In the genomic region with DNA sequence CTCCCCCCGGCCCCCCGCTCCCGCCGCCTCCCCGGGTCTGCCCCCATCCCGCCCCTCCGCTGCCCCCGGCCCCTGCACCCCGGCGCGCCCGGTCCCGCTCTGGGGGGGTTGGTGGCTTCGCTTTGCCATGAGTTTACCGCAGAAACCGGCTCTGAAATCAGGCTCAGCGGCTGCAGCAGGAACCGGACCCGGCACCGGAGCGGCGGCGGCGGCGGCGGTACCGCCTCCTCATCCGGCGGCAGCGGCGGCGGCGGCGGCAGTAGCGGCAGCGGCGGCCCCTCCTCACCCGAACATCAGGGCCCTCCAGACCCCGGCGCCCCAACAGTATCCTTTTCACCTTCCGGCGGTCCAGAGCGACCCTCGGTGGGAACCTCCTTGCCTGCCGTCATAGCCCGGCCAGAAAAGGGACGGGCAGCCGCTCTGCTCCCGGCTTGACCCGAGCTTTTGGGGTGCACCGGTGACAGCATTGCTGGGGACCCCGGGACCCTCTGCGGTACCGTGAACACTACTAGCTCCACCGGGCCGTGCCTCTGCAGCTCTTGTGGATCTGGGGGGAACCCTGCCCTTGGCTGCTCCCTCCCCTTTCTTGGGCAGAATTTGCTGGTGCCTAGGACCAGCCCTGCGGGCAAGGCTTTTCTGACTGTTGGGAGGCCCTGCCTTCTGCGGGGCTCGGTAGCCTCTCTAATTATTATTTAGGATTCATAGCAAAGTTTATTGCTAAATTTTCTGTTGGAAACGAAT, we compare ENCODE assay signal across 7 mouse cellular contexts. TPM values are rescaled to one million over a fixed set of nuclear protein-coding genes. Genes with fewer than 3 reads are reported as not detected.
DNase-seq lines count a peak whose midpoint lies in the region; ATAC-seq lines count a peak whose summit lies in the region.

No protein-coding gene starts in this region.

- peaks cover 2% of the 10 kb centered on the region; the same call in 1 of the 2 replicates for H3K27me3 ChIP-seq in forebrain, embryonic 11.5 days (ENCODE audit: control insufficient read depth, insufficient read depth, low read length)
- H3K27me3 ChIP-seq in hindbrain, embryonic 12.5 days = no peaks in the 10 kb centered on the region
- peaks cover 10% of the 10 kb centered on the region; the same call in 1 of the 2 replicates for H3K27me3 ChIP-seq in limb, embryonic 12.5 days
- H3K27me3 ChIP-seq in midbrain, embryonic 11.5 days (ENCODE audit: control insufficient read depth, insufficient read depth, low read length) = no peaks in the 10 kb centered on the region

- H3K4me3 ChIP-seq in brown adipose tissue, adult 24 weeks (ENCODE audit: insufficient read depth, low read depth, low read length) = peak overlapping the region; percentile 78
- H3K4me3 ChIP-seq in forebrain, embryonic 11.5 days (ENCODE audit: low read depth, low read length) = peak overlapping the region; percentile 100
- H3K4me3 ChIP-seq in hindbrain, embryonic 12.5 days = peak overlapping the region; percentile 100
- H3K4me3 ChIP-seq in limb, embryonic 12.5 days (replicated peaks) = peak overlapping the region; percentile 100
- peak overlapping the region; percentile 100 for H3K4me3 ChIP-seq in midbrain, embryonic 11.5 days (ENCODE audit: low read depth, low read length)

- H3K9me3 ChIP-seq in forebrain, embryonic 11.5 days (ENCODE audit: control insufficient read depth, low read length) = no peaks in the 10 kb centered on the region
- H3K9me3 ChIP-seq in hindbrain, embryonic 12.5 days (replicated peaks) = no peaks in the 10 kb centered on the region
- no peaks in the 10 kb centered on the region for H3K9me3 ChIP-seq in limb, embryonic 12.5 days
- no peaks in the 10 kb centered on the region for H3K9me3 ChIP-seq in midbrain, embryonic 11.5 days (ENCODE audit: control insufficient read depth, low read length)

- ATAC-seq in forebrain, embryonic 11.5 days (replicated peaks; ENCODE audit: low FRiP score) = peak; percentile 23; the same call in 1 of the 2 replicates
- ATAC-seq in hindbrain, embryonic 12.5 days (ENCODE audit: low FRiP score) = 0 out of 2 replicates have a peak, but pooled peaks have one; percentile 14
- peak; percentile 47; the same call in 1 of the 2 replicates for ATAC-seq in limb, embryonic 12.5 days (ENCODE audit: insufficient number of reproducible peaks, insufficient read depth, low FRiP score, low TSS enrichment, low read depth)
- no peak for ATAC-seq in midbrain, embryonic 11.5 days (ENCODE audit: low FRiP score)

- WGBS in forebrain, embryonic 11.5 days = under 1% methylated on average over 48 of the region's 60 CpGs
- under 1% methylated on average over 46 of the region's 60 CpGs for WGBS in hindbrain, embryonic 12.5 days
- 1% methylated on average over 38 of the region's 60 CpGs for WGBS in limb, embryonic 12.5 days
- under 1% methylated on average over 35 of the region's 60 CpGs for WGBS in midbrain, embryonic 11.5 days

- DNase-seq in MN1 (ENCODE audit: low spot score) = peak; percentile 43
- no peak for DNase-seq in forebrain, embryonic 11.5 days (ENCODE audit: low spot score)
- DNase-seq in midbrain, embryonic 11.5 days (ENCODE audit: low spot score, missing footprints) = peak; percentile 94
- DNase-seq in spleen, postnatal 14 days (ENCODE audit: low spot score in 2 of 2) = peak; percentile 21 to 45

- peak overlapping the region; percentile 98 for H3K9ac ChIP-seq in forebrain, embryonic 11.5 days (ENCODE audit: low read length)
- peak overlapping the region; percentile 100 for H3K9ac ChIP-seq in hindbrain, embryonic 12.5 days
- H3K9ac ChIP-seq in limb, embryonic 12.5 days (replicated peaks) = peak overlapping the region; percentile 100
- peak overlapping the region; percentile 100 for H3K9ac ChIP-seq in midbrain, embryonic 11.5 days (ENCODE audit: low read length)

- peak overlapping the region; percentile 75 for H3K4me2 ChIP-seq in forebrain, embryonic 11.5 days (ENCODE audit: low read depth, low read length, severe bottlenecking)
- peak overlapping the region; percentile 84 for H3K4me2 ChIP-seq in hindbrain, embryonic 12.5 days (replicated peaks)
- H3K4me2 ChIP-seq in limb, embryonic 12.5 days = peak overlapping the region; percentile 74
- H3K4me2 ChIP-seq in midbrain, embryonic 11.5 days = peak overlapping the region; percentile 76

- H3K36me3 ChIP-seq in forebrain, embryonic 11.5 days (ENCODE audit: control insufficient read depth, insufficient read depth, low read length) = peaks cover 2% of the 10 kb centered on the region; the same call in 1 of the 2 replicates
- H3K36me3 ChIP-seq in hindbrain, embryonic 12.5 days = peaks cover 24% of the 10 kb centered on the region
- peaks cover 35% of the 10 kb centered on the region for H3K36me3 ChIP-seq in limb, embryonic 12.5 days
- H3K36me3 ChIP-seq in midbrain, embryonic 11.5 days (ENCODE audit: control insufficient read depth, insufficient read depth, low read length) = peaks cover 8% of the 10 kb centered on the region

- no peaks in the 10 kb centered on the region for H3K4me1 ChIP-seq in brown adipose tissue, adult 24 weeks (ENCODE audit: control insufficient read depth, insufficient read depth, insufficient read length, low read length)
- peaks cover 11% of the 10 kb centered on the region for H3K4me1 ChIP-seq in forebrain, embryonic 11.5 days (replicated peaks; ENCODE audit: control insufficient read depth, insufficient read depth, low read length)
- peaks cover 35% of the 10 kb centered on the region for H3K4me1 ChIP-seq in hindbrain, embryonic 12.5 days
- H3K4me1 ChIP-seq in limb, embryonic 12.5 days (replicated peaks) = peaks cover 22% of the 10 kb centered on the region
- H3K4me1 ChIP-seq in midbrain, embryonic 11.5 days (ENCODE audit: control insufficient read depth, insufficient read depth, low read length) = peaks cover 27% of the 10 kb centered on the region

- peak overlapping the region; percentile 71 for H3K27ac ChIP-seq in brown adipose tissue, adult 24 weeks (replicated peaks; ENCODE audit: low read depth, low read length)
- H3K27ac ChIP-seq in forebrain, embryonic 11.5 days (ENCODE audit: low read depth, low read length) = peak overlapping the region; percentile 95
- peak overlapping the region; percentile 95 for H3K27ac ChIP-seq in hindbrain, embryonic 12.5 days
- peak overlapping the region; percentile 97 for H3K27ac ChIP-seq in limb, embryonic 12.5 days
- H3K27ac ChIP-seq in midbrain, embryonic 11.5 days (ENCODE audit: low read depth, low read length) = peak overlapping the region; percentile 90

RNA-seq across cellular contexts. Expression of gene Eif4g3, which starts 1.2 kb away (rescaled TPM):
- 15.1 and 18.6 TPM in 2 replicates for polyA plus RNA-seq in brown adipose tissue, adult 24 weeks (2012; ENCODE audit: insufficient read depth, insufficient read length, missing spikeins)
- 57.3 and 57.6 TPM in 2 replicates for polyA plus RNA-seq in forebrain, embryonic 11.5 days (2014; fragmentation: Nextera tagmentation; extraction: Ambion mirVana)
- 61.6 and 61.7 TPM in 2 replicates for polyA plus RNA-seq in hindbrain, embryonic 12.5 days (2016; fragmentation: Nextera tagmentation; extraction: Ambion mirVana)
- polyA plus RNA-seq in limb, embryonic 12.5 days (2016; fragmentation: Nextera tagmentation; extraction: Ambion mirVana) = 48.2 and 51.9 TPM in 2 replicates
- polyA plus RNA-seq in midbrain, embryonic 11.5 days (2014; fragmentation: Nextera tagmentation; extraction: Ambion mirVana) = 39.5 and 41.9 TPM in 2 replicates
